Mouse (Mus musculus): Measurements from ENCODE around the gene Eif4g3.

The Eif4g3 gene

GRCm38 (mm10) chr4:138222396-138222795 is 229.6 kb downstream of the Eif4g3 start:
- no peak for DNase-seq

DNA sequence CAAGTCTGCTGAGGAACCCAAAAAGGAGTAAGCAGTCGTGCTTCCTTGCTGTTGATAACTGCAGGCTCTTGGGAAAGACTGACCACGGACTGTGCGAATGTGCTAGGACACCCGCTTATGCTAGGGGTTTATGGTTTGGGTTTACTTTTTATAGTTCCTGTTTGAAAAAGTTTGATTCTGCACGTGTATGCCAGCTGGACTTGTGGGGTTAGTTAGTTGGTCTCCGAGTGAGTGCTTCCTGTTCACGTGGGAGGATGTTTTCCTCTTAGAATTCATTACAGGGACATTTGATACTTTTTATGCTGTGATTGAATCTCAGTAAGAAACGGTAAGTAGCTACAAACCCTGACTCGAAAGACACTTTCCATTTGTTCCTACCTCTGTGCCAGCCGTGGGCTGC is 230.8 kb downstream of the Eif4g3 start:
- no peak for DNase-seq

- DNase-seq: no peak
Measured at GRCm38 (mm10) chr4:138246756-138247665, 254.2 kb downstream of the Eif4g3 start.

DNA sequence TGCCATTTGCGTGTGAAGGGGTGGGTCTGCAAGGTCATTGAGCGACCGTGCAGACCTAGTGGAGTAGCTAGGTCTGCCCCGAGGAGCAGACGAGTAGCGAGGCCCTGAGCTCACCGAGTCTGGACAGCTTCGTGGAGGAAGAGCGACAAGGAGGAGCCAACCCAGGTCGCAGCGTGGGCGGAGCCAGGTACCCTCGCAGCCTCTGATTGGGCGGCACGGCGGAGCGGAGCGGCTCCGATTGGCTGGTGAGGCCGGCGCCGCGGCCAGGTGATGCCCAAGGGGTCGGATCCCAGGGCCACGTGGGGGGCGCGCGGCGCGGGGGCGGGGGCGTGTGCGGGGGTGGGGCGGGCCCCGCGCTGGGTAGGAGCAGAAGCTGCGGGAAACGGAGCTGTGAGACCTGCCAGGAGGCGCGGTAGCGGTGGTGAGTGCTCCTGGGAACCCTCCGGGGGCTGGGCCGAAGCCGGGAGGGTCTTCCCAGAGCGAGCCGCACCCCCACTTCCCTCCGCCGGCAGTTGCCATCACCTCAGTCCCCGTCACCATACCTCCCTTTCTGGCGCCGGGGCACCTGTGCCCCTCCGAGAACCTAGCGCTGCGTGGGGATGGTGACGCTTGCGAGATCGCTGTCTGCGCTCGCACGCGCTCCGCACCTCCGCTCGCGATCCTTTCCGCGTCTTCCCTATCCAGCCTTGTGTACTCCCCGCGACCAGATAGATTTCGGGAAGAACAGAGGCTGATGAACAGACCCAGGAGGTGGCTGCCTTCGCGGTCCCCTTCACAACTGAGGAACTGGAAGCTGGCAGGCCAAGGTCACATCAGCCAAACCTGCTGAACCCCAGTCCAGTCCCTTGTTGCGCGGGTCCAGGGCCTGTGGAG is 257.5 kb downstream of the Eif4g3 start, which contains the start of the genes Sh2d5 and Kif17:
TSS of gene Sh2d5 (plus strand) at position 316 of the 873 bp plus-strand sequence.
TSS of gene Kif17 (plus strand) at position 348 of the 873 bp plus-strand sequence.
- DNase-seq: peak; percentile 94 to 96

- no peak for DNase-seq
Measured at GRCm38 (mm10) chr4:138251819-138252218, 259.0 kb downstream of the Eif4g3 start.

GRCm38 (mm10) chr4:138252231-138252630 is 259.4 kb downstream of the Eif4g3 start:
- DNase-seq: no peak

DNA sequence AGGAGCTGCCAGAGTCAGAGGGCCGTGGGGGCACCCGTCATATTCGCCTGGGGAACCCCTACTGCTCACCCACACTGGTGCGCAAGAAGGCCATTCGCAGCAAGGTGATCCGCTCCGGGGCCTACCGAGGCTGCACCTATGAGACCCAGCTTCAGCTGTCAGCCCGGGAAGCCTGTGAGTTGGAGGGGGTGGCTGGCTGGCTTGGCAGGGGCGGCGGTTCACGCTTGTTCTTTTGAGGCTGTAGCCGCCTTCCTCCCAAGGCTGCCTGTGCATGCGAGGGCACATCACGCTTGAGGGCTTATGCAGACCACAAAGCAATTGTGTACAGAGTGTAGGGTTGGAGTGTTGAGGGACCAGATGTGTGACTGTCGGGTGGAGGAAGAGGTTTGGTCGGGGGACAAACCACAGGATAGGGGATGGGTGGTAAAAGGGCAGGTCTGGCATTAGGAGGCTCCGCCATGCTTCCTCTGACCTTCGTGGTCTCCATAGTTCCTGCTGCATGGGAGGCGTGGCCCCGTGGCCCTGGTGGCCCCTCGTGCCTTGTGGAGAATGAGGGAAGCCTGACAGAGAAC is 264.4 kb downstream of the Eif4g3 start:
- no peak for DNase-seq
